Mouse (Mus musculus): Measurements from ENCODE around the gene Dgkh.
"Not testable (repeated sequence)": the region's sequence is repeated elsewhere in the genome, so short reads cannot be mapped to it uniquely, and the experiment has no call there.

Dgkh gene

GRCm38 (mm10) chr14:78630923-78631875, 101.4 kb downstream of the Dgkh start:
- DNase-seq (ENCODE audit: low spot score in 2 of 2), result no peak

- no peak for DNase-seq (ENCODE audit: low spot score in 2 of 2)
Observed at GRCm38 (mm10) chr14:78627516-78628275, 104.9 kb downstream of the Dgkh start.

- DNase-seq (ENCODE audit: low spot score in 2 of 2), result no peak
Observed at GRCm38 (mm10) chr14:78618883-78619295, 113.7 kb downstream of the Dgkh start.

GRCm38 (mm10) chr14:78613569-78613968, 119.0 kb downstream of the Dgkh start:
- no peak for DNase-seq (ENCODE audit: low spot score in 2 of 2)

DNA sequence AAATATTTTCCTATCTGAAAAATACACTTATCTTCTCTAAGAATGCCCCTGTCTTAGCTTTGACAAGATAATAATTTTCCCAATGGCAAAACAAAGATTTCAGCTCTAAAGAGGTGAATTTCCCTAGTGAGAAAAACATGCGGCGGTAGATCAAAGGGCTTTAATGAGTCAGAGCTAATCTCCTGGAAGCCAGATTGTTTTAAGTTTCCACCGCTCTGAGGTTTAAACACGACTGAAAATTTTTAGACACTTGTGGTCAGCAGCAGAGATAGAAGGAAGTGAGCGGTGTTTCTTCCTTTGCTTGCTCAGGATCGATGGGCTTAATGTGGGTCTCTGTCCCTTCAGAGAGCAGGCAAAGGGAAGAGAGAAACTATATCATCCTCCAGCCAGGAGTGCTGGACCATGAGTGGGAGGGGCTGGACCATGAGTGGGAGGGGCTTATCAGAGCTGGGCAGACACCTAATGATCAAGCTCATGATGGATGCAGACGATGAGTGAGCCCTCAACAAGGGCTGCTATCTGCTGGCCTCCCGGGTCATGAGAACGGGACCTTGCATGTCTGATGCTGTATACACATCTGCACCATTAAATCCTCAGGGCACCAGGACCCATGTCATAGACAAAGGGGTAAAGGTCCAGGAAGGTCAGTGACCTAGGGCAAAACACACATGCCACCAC, 120.3 kb downstream of the Dgkh start:
- DNase-seq (ENCODE audit: low spot score in 2 of 2), result no peak

- no peak for DNase-seq (ENCODE audit: low spot score in 2 of 2)
Observed at GRCm38 (mm10) chr14:78594916-78595315, 137.7 kb downstream of the Dgkh start.

DNA sequence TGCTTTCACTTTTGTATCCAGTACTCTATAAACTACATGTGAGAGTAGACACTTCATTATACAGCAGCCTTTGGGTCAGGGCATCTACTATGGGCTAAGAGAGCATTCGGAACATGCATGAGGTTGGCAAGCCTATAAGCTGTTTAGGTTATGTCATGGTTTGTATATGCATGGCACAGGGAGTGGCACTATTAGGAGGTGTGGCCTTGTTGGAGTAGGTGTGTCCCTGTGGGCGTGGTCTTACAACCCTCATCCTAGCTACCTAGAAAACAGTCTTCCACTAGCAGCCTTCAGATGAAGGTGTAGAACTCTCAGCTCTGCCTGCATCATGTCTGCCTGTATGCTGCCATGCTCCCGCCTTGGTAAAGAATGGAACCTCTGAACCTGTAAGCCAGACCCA, 139.6 kb downstream of the Dgkh start:
- DNase-seq (ENCODE audit: low spot score in 2 of 2), result no peak

- no peak for DNase-seq (ENCODE audit: low spot score in 2 of 2)
Observed at GRCm38 (mm10) chr14:78590335-78590734, 142.2 kb downstream of the Dgkh start.

DNA sequence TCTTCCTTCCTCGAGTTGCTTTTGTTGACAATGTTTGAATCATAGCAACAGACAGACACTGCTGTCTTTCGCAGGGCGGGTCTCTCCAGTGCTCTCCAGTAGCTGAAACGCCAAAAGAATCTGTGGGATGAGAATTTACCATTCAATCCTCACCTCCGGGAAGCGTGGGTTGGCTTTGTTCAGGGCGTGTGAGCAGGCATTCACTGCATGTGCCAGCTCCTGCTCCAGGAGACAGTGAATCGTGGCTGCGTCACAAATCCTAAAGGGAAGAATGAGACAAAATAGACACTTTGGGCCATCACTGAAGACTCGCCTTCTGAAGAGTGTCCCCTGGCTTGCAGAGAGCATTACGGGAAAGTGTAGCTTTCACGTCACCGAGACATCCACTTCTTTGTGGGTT, 148.4 kb downstream of the Dgkh start:
- DNase-seq (ENCODE audit: low spot score in 2 of 2), result no peak

GRCm38 (mm10) chr14:78583168-78583567, 149.4 kb downstream of the Dgkh start:
- DNase-seq (ENCODE audit: low spot score in 2 of 2), result no peak

DNA sequence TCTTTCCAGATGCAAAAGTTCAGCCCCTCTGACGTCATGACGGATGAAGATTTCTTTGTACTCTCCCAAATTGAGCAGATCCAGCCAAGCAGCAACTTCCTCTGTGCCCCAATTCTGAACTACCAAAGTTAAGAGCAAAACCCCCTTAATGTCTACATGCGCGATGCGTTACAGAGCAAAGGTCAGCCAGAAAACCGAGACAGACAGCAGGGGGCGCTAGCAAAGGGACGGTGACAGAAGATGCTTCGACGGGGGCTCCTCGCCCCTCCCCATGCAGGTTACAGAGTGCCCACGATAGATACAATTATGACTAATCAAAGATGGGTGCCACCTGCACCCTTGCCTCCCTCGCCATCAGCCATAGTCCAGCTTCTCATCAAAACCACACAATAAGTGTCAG, 156.7 kb downstream of the Dgkh start:
- DNase-seq (ENCODE audit: low spot score in 2 of 2), result no peak

- no peak for DNase-seq (ENCODE audit: low spot score in 2 of 2)
Observed at GRCm38 (mm10) chr14:78568410-78568809, 164.2 kb downstream of the Dgkh start.

DNA sequence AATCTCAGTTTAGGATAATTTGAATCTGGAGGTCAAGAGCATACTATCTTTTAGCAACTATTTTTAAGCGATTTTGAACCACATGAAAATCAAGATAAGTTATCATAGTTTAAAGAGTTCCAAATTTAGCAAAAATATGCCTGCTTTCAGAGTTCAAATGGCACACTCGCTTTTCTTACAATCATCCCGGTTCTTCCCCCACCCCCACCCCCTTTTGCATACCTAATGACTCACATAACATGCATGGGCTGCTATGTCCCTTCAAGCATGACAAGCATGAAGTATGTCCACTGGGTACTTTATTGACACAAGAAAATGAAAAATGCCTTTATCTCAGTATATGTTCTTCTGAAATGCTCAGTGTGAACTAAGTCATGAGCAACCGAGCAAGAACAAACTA, 166.1 kb downstream of the Dgkh start:
- no peak for DNase-seq (ENCODE audit: low spot score in 2 of 2)

GRCm38 (mm10) chr14:78564292-78564691, 168.3 kb downstream of the Dgkh start:
- no peak for DNase-seq (ENCODE audit: low spot score in 2 of 2)

GRCm38 (mm10) chr14:78563211-78563610, 169.4 kb downstream of the Dgkh start:
- DNase-seq (ENCODE audit: low spot score in 2 of 2), result no peak

DNA sequence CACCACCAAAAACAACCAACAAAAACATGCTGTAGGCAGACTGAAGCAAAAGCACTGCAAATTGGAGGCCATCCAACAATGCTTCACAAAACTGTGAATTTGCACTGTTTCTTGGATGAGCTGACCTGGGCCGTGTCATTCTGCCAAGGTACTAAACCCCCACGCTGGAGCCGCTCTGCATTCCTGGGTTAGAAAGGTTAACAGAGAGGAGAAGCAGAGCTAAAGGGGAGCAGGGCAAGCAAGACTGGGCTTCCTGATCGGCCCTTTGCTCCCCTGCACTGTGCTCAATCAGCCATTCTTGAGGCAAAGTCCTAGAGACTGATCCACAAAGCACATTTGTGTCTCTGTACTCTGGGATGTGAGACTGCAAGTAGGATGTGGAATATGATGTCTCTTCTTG, 170.5 kb downstream of the Dgkh start:
- DNase-seq (ENCODE audit: low spot score in 2 of 2), result no peak

DNA sequence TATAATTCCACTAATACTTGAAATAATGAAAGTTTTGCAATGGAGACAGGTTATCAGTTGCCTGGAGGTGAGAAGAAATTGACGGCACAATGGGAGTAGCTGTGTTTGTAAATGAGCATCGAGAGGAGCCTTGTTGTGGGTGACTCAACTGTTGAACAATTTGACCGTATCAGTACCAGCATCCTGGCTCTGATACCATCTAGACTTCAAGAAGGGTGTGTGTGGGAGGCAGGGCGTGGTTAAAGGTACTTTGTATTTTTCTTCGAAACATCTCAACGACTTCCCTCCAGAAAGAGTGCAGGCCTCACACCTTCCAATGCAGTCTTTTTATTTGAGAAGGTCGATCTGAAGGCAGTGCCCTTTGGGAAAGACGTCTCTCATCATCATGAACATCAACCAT, 173.5 kb downstream of the Dgkh start:
- DNase-seq (ENCODE audit: low spot score in 2 of 2), result no peak

DNA sequence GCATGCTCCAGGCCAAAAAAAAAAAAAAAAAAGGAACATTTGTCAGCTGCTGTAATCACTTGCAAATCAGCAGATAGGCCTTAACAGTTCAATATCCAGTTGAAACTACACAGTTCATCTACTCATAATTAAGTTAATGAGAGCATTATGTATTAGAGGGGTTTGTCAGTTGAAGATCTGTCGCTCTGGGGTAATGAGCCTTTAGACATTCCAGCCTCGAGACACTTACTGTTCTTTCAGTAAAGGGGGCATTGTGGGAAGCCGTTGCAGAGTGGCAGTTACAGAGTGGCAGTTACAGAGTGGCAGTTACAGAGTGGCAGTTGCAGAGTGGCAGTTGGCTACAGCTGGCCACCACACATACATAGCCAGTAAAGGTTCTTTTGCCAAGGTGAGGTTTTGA, 177.7 kb downstream of the Dgkh start:
- DNase-seq (ENCODE audit: low spot score in 2 of 2), result not testable (repeated sequence)

DNA sequence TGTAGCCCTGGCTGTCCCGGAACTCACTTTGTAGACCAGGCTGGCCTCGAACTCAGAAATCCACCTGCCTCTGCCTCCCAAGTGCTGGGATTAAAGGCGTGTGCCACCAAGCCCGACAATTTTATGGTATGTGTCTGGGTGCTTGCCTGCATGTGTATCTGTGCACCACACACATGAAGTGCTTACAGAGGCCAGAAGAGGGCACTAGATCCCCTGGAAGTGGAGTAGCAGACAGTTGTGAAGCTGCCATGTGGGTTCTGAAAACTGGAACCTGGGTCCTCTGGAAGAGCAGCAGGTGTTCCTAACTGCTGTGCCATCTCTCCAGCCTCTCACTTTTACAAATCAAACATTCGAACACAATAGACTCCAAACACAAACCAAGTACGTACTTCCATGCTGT, 178.9 kb downstream of the Dgkh start:
- no peak for DNase-seq (ENCODE audit: low spot score in 2 of 2)

- DNase-seq (ENCODE audit: low spot score in 2 of 2), result no peak
Observed at GRCm38 (mm10) chr14:78548807-78549206, 183.8 kb downstream of the Dgkh start.

GRCm38 (mm10) chr14:78541319-78541718, 191.3 kb downstream of the Dgkh start:
- no peak for DNase-seq (ENCODE audit: low spot score in 2 of 2)

DNA sequence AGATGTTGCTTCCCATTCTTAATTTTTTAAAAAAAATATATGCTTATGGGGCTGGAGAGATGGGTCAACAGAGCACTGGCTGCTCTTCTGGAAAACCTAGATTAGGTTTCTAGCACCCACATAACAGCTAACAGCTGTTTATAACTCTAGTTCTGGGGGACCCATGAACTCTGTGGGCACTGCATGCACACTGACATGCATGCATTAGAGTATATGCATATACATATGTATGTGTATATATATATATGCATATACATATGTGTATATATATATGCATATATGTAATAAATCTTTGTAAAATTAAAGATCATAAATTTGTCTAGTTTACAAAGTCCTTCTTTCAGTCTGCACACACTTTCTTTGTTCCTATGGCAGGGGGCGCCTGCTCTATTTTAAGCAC, 192.8 kb downstream of the Dgkh start:
- DNase-seq (ENCODE audit: low spot score in 2 of 2), result no peak
